Mouse (Mus musculus) embryo, embryonic 11 days (tissue): ENCODE measurements at regions not wholly inside any gene's neighbourhood (a gene's known extent, or its start where the extent isn't known, plus 50 kb on each side); places are given as distances from the start of the nearest gene placed in this dataset.

ENCODE experiments used
- DNase-seq: peaks from one replicate; pipeline ENCODE4 v3.0.0-alpha.2; 2015

DNA sequence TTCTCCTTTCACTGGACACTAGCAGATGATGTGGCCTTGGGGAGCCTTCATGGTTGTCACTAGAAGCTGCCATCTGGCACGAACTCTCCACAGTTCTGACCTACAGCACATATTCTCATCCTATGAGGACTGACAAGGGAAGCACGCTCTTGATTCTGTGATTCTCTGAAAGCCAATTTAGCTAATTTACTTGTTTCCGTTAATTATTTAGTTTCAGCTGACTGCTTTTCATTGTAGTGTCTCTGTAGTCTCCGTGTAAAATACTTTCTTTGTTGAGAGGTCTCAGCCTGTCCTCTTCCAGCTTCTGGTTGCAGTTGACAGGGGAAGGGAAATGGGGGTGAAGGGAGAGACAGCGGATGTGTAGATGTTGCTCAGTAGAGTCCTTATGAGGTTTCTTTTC lies 102.9 kb upstream of the Sp4 start:
- DNase-seq, result no peak

DNA sequence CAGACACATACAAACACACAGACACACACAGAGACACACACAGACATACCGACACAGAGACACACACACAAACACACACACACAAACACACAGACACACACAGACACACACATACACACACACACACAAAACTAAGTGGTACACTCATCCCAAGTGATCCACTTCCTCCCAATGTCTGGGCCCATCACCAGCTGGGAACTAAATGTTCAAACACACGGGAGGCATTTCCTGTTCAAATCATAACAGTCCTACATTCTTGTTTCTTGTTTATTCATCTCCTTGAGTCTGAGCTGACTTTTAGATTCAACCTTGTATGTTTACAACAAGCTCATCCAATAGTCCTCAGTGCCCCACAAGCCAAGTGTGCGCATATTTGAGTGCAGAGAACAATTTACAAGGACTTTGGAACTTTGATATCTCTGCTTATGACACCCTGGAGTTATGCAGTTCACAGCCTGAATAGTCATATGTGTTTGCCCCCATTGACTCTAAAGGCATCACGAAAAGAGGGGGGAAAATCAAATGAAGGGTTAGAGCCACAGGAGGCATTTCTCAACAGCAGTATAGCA lies 102.4 kb upstream of the Sp4 start:
- DNase-seq, result no peak

DNA sequence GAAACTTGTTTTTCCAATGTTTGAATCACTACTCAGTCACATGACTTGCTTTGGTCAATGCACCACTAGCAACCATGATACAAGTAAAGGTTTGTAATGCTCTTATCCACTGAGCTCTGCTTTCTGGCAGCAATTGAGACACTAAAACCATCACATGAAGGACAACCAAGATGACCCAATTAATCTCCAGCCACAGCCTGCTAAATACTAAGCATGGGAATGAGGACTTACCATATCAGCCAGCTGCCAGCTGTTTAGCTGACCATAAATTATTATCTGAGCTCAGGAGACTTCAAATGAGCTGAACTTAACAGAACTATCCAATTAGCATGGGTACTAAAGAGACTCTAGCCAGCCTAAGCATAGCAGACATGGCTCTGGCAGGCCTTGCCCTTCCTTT lies 100.1 kb upstream of the Sp4 start:
- no peak for DNase-seq

DNA sequence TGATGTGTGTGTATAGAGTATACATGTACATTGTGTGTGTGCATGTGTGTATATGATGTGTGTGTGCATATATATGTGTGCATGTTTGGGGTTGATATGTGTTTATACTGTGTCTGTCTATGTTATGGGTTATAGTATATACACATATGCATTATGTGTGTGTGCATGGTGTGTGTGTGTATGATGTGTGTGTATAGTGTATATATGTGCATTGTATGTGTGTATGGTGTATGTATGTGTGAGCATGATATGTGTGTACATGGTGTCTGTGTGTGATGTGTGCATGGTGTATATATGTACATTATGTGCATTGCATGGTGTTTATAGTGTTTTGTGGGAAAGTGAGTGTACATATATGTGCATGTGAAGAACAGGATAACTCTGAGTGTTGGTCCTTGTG lies 90.4 kb upstream of the Sp4 start:
- DNase-seq, result no peak

DNA sequence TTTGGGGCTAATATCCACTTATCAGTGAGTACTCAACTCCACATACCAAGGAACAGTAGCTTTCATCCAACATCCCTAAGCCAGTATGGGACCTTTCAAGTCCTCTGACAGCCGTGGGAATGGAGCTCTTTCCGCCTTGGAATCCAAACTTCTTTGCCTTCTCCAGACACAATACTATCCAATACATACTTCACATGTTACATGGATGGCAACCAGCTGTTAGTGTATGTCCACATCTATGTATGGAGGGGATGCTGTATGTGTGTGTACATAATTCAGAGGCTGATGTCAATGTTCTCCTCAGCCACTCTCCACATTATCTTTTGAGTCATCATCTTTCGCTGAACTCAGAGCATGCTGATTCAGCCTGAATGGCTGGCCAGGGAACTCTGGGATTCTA lies 79.8 kb upstream of the Sp4 start:
- DNase-seq, result no peak

DNA sequence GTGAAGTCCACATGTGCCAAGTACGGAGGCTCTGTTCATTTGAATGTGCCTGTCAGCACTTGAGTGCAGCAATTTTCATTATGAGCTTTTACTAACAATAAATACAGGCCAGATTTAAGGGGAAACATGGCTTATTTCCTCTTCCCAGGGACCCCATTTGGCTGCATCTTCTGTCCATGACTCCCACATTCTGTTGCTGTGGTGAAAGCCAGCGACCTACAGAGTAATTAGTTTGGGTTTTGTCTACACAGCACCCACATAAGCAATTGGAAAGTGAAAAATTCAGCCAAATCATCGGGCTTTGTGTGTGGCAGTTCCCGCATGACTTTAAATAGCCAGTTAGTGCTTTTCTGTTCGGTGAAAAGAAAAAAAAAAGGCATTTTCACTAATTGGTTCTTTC lies 76.7 kb upstream of the Sp4 start:
- no peak for DNase-seq

DNA sequence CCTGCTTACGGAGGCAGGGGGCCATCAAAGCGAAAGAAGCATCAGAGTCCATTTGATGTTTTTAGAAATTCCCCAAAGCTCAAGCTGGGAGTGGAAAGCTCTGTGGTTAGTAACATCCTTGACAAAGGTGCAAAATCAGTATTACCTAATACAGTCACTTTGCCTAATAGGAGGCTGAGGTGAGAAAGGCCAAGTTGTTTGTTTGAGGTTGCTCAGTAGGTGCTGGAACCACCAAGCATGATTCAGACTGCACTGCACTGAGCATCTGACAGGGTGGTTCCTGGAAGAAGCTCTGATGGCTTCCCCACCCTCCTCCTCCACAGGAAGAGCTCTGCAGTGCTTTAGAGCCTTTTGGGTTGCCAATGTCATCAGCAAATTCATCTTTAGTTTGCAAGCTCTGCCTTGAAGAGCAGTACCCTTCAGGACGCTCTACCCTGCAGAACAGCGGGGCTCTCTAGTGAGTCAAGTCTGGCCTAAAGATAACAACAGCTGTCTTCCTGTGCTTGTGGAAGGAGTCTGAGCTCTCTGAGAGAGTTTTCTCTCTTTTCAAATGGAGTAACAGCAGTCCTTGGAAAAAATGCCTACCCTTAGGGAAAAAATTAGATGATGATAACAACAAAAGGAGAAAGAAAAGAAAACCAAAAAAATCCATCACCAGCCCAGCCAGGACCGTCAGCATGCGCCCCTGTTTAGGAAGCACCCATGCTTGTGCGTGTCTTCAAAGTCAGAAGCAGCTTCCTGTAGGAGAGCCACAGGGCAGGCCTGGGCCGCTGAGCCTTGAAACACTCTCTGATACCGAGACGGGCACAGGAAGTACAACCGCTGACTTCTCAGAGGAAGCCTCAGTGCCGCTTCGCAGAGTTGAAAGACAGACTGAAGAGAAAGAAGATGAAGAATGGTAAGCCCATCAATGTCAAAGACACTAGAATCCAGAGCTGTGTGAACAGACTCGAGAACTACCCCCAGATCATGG lies 75.6 kb upstream of the Sp4 start:
- peak; percentile 16 for DNase-seq

DNA sequence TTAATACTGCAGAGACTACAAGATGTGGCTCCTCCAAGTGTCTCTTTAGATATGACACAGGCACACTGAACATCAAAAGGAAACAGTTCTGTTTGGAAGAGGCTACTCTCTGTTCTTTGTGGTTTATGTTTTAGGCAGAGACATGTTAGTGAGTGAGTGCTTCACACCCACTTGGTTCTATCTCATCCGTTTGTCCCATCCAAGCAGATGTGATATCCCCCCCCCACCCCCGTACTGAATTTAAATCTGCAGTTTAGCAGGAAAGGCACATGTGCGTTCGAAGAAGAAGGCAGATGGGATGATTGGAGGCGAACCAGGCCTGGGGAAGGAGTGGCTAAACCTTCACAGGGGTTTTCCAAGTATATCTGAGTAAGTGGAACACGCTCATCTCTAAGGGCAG lies 72.0 kb upstream of the Sp4 start:
- DNase-seq, result no peak

DNA sequence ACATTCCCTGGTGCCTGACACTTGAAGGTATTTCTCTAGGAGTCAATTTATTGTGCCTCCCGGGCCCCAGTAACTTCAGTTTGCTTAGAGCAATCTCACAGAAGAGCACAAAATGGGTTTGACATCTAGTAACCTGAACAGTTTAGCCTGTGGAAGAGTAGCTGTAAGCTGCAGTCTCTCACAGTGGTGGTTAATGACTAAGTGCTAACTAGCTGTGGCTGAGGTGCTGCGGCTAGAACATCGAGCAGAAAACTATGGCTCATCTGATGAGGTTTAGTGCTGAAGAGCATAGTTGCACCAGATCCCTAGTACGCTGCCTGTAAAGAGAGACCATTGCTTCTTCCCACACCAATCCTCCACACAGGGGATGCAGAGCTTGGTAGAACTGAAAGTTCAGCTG lies 70.7 kb upstream of the Sp4 start:
- no peak for DNase-seq

DNA sequence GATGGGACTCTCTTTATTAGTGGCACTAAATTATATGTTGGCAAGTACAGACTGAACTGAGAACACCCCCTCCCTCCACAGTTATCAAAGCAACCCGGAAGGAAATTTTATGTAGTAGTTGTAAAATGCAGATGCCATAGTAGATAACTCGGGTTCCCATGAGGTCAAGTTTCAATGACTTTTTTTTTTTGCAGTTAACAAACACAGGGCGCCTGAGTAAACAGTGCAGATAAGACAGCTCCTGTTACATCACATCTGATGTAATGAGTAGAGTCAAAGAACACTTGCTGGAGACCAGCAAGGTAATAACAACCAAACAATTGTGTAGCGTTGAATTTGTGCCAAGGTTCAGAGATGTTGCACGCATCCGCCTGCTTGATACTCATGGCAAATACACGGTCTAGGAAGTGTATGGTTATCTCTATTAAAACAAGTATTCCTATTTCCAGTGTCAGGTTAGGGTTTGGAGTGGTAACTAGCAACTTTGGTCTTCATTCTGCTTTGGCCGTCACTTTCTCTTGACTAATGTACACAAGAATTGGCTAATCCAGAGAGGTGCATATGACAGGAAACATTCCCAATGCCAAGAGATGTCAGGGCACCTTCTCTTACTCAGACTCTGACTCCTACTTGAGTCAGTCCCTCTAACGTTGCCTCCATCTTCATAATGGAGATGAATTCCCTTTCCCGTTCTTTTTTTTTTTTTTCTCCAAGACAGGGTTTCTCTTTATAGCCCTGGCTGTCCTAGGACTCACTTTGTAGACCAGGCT lies 66.3 kb upstream of the Sp4 start:
- DNase-seq, result no peak

DNA sequence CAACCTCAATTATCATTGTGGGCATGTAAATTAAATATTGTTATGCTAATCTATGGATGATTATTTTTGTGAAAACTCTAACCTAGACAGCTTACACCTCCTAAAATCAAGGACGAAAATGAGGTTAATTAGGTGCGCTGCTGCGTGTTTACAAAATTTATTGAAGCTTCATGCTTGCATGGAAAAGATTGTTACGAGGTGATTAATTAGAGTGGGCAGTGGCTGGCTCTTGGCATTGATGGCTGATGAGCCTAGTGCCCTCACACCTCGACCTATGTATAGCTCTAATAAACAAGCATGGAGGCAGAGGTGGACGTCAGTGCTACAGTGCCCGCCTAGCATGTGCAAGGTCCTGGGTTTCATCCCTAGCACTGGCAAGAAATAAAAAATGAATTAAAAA lies 51.6 kb upstream of the Sp4 start:
- DNase-seq, result no peak

DNA sequence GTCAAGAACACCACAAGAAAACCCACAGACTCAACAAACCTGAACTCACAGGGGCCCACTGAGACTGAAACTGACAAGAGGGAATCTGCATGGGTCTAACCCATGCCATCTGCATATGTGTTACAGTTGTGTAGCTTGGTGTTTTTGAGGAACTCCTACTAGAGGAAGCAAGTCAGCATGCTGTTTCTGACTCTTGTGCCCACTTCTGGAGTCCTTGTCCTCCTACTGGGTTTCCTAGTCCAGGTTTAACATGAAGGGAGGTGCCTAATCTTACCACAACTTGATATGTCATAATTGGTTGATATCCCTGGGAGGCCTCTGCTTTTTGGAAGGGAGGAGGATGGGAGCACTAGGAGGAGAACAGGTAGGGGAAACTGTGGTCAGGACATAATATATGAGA lies 50.2 kb upstream of the Sp4 start:
- no peak for DNase-seq
